Mouse (Mus musculus): ENCODE data around the gene Arfgef3. TPM values are rescaled to one million over a fixed set of nuclear protein-coding genes. Genes with fewer than 3 reads are reported as not detected.
"Not testable (repeated sequence)": the region's sequence is repeated elsewhere in the genome, so short reads cannot be mapped to it uniquely, and the experiment has no call there.

Gene Arfgef3
- polyA plus RNA-seq, 1 experiment: 25.6 TPM

DNA sequence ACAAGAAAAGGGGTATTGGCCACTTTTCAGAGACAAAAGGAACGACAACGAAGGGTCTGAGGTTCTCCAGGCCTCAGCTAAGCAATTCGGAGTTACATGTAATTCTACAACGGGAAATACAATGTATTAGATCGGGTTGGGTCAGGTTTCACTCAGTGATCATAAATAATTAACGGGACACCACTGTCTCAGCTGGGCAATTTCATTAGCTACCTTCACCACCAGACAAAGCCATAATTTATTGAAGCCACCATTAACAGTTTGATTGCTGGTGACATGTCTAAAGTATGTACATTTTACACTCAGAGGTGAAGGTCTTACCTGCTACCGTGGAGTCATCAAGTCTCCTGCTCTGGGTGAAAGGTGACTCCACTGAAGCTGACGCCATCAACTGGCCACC lies 113.3 kb downstream of the Arfgef3 start:
- H3K4me3 ChIP-seq (ENCODE audit: insufficient read depth, low read length): no peak overlapping the region
- no peak overlapping the region for H3K27ac ChIP-seq (ENCODE audit: insufficient read depth, low read length)
- H3K4me1 ChIP-seq (ENCODE audit: control insufficient read depth, insufficient read depth, low read length): peaks cover 4% of the 10 kb centered on the region; the same call in 1 of the 2 replicates
- TF ChIP-seq CTCF (IDR thresholded peaks at IDR 0.05; ENCODE audit: extremely low read depth, insufficient read depth, low read length): no peak
- no peak for TF ChIP-seq POLR2A (IDR thresholded peaks at IDR 0.05; ENCODE audit: extremely low read depth, insufficient read depth, low read length)

- H3K27ac ChIP-seq (ENCODE audit: insufficient read depth, low read length): peak overlapping the region; percentile 39; the same call in 1 of the 2 replicates
- peaks cover 4% of the 10 kb centered on the region; the same call in 1 of the 2 replicates for H3K4me1 ChIP-seq (ENCODE audit: control insufficient read depth, insufficient read depth, low read length)
- H3K4me3 ChIP-seq (ENCODE audit: insufficient read depth, low read length): no peak overlapping the region
- TF ChIP-seq POLR2A (IDR thresholded peaks at IDR 0.05; ENCODE audit: extremely low read depth, insufficient read depth, low read length) (no peak), CTCF (IDR thresholded peaks at IDR 0.05; ENCODE audit: extremely low read depth, insufficient read depth, low read length) (no peak)
These were observed 116.2 kb downstream of the Arfgef3 start for GRCm38 (mm10) chr10:18627530-18627929.

GRCm38 (mm10) chr10:18612796-18613195 lies 131.0 kb downstream of the Arfgef3 start:
- Histone ChIP-seq H3K27ac (ENCODE audit: insufficient read depth, low read length) (no peak overlapping the region), H3K4me3 (ENCODE audit: insufficient read depth, low read length) (no peak overlapping the region)
- TF ChIP-seq POLR2A (IDR thresholded peaks at IDR 0.05; ENCODE audit: extremely low read depth, insufficient read depth, low read length): no peak
- TF ChIP-seq CTCF (IDR thresholded peaks at IDR 0.05; ENCODE audit: extremely low read depth, insufficient read depth, low read length): no peak

DNA sequence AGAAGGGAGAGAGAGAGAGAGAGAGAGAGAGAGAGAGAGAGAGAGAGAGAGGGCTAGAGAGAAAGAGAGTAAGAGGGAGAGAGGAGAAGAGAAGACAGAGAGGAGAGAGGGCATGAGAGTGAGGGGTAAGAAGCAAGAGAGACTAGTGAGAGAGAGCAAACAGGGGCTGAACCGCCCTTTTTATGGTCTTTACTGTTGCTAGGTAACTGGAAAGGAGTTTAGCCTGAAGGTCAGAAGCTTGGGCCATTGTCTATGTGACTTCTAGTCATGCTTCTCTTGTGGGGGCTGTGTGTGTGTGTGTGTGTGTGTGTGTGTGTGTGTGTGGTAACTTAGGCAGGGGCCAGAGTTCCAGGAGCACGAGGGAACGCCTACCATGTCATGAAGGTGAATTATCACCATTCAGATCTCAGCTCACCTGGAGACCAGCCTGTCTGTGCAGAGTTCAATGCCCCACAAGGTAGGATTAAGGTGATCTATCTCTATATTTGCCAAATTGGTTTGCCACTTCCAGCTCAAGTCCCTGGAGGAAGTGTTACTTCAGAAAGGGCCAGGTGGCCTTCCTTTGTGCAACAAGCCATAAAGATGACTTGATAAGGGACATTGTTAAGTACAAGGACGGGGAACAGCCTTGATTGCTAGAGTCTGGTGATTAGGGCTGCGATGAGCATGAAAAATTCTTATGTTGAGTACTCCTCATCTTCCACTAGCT lies 138.8 kb downstream of the Arfgef3 start:
- not testable (repeated sequence) for H3K27ac ChIP-seq (ENCODE audit: insufficient read depth, low read length); H3K4me1 ChIP-seq (ENCODE audit: control insufficient read depth, insufficient read depth, low read length); H3K4me3 ChIP-seq (ENCODE audit: insufficient read depth, low read length)

More at GRCm38 (mm10) chr10:18612796-18613195, 131.0 kb downstream of the Arfgef3 start:
- no peaks in the 10 kb centered on the region for H3K4me1 ChIP-seq (ENCODE audit: control insufficient read depth, insufficient read depth, low read length)

DNA sequence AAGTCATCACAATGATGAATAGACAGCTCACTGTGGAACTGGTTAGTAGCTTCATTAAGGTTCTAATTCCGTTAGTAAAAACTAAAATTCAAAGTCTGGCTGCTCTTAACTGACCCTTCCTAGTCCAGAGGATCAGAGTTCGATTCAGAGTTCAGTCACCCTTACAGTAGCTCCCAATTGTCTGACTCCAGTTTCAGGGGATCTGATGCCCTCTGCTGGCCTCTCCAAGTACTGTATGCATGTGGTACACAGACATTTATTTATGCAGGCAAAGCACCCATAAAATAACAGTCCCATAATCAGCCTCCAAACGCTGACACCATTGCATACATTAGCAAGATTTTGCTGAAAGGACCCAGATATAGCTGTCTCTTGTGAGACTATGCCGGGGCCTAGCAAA lies 141.7 kb downstream of the Arfgef3 start:
- peak; percentile 76 for TF ChIP-seq CTCF (IDR thresholded peaks at IDR 0.05; ENCODE audit: extremely low read depth, insufficient read depth, low read length)
- no peak for TF ChIP-seq POLR2A (IDR thresholded peaks at IDR 0.05; ENCODE audit: extremely low read depth, insufficient read depth, low read length)
- Histone ChIP-seq H3K4me1 (ENCODE audit: control insufficient read depth, insufficient read depth, low read length) (no peaks in the 10 kb centered on the region), H3K4me3 (ENCODE audit: insufficient read depth, low read length) (no peak overlapping the region), H3K27ac (ENCODE audit: insufficient read depth, low read length) (no peak overlapping the region)

- no peak overlapping the region for H3K4me3 ChIP-seq (ENCODE audit: insufficient read depth, low read length)
- H3K27ac ChIP-seq (ENCODE audit: insufficient read depth, low read length): no peak overlapping the region
- no peaks in the 10 kb centered on the region for H3K4me1 ChIP-seq (ENCODE audit: control insufficient read depth, insufficient read depth, low read length)
- TF ChIP-seq POLR2A (IDR thresholded peaks at IDR 0.05; ENCODE audit: extremely low read depth, insufficient read depth, low read length) (no peak), CTCF (IDR thresholded peaks at IDR 0.05; ENCODE audit: extremely low read depth, insufficient read depth, low read length) (no peak)
These were observed 146.1 kb downstream of the Arfgef3 start for GRCm38 (mm10) chr10:18597601-18598000.

GRCm38 (mm10) chr10:18589455-18589854 lies 154.3 kb downstream of the Arfgef3 start:
- no peak overlapping the region for H3K27ac ChIP-seq (ENCODE audit: insufficient read depth, low read length)
- no peak overlapping the region for H3K4me3 ChIP-seq (ENCODE audit: insufficient read depth, low read length)
- TF ChIP-seq POLR2A (IDR thresholded peaks at IDR 0.05; ENCODE audit: extremely low read depth, insufficient read depth, low read length): no peak
- no peak for TF ChIP-seq CTCF (IDR thresholded peaks at IDR 0.05; ENCODE audit: extremely low read depth, insufficient read depth, low read length)
- no peaks in the 10 kb centered on the region for H3K4me1 ChIP-seq (ENCODE audit: control insufficient read depth, insufficient read depth, low read length)

- H3K4me3 ChIP-seq (ENCODE audit: insufficient read depth, low read length): no peak overlapping the region
- H3K4me1 ChIP-seq (ENCODE audit: control insufficient read depth, insufficient read depth, low read length): no peaks in the 10 kb centered on the region
- no peak for TF ChIP-seq CTCF (IDR thresholded peaks at IDR 0.05; ENCODE audit: extremely low read depth, insufficient read depth, low read length)
- no peak for TF ChIP-seq POLR2A (IDR thresholded peaks at IDR 0.05; ENCODE audit: extremely low read depth, insufficient read depth, low read length)
- H3K27ac ChIP-seq (ENCODE audit: insufficient read depth, low read length): no peak overlapping the region
These were observed 159.6 kb downstream of the Arfgef3 start for GRCm38 (mm10) chr10:18584188-18584587.

GRCm38 (mm10) chr10:18572581-18572980 lies 171.2 kb downstream of the Arfgef3 start:
- H3K4me3 ChIP-seq (ENCODE audit: insufficient read depth, low read length): no peak overlapping the region
- no peak overlapping the region for H3K27ac ChIP-seq (ENCODE audit: insufficient read depth, low read length)
- TF ChIP-seq CTCF (IDR thresholded peaks at IDR 0.05; ENCODE audit: extremely low read depth, insufficient read depth, low read length) (0 out of 2 replicates have a peak, but pooled peaks have one; percentile 15), POLR2A (IDR thresholded peaks at IDR 0.05; ENCODE audit: extremely low read depth, insufficient read depth, low read length) (no peak)
- H3K4me1 ChIP-seq (ENCODE audit: control insufficient read depth, insufficient read depth, low read length): no peaks in the 10 kb centered on the region

DNA sequence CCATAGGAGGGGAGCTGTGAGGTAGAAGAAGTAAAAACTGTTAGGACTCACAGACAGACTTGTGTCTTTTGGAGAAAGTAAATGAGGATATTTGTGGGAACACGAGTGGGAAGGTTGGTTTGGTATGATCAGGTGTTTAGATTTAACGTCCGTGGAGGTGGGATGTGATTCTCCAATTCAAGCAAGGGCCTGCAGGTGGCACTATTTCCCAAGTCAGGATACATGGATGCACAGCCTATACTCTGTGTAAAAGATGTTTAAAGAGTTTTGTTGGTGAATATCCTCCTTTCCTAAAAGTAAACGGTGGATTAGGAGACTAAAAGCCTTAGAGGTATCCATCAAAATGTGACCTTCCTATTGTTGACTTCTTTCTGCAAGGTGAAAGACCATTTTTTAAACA lies 180.8 kb downstream of the Arfgef3 start:
- Histone ChIP-seq H3K27ac (ENCODE audit: insufficient read depth, low read length) (no peak overlapping the region), H3K4me3 (ENCODE audit: insufficient read depth, low read length) (no peak overlapping the region), H3K4me1 (ENCODE audit: control insufficient read depth, insufficient read depth, low read length) (no peaks in the 10 kb centered on the region)
- peak; percentile 66 for TF ChIP-seq CTCF (IDR thresholded peaks at IDR 0.05; ENCODE audit: extremely low read depth, insufficient read depth, low read length)
- TF ChIP-seq POLR2A (IDR thresholded peaks at IDR 0.05; ENCODE audit: extremely low read depth, insufficient read depth, low read length): no peak
